Mouse (Mus musculus) hindbrain, embryonic 15.5 days (tissue): Measurements from ENCODE around the gene Trmt10a. TPM values are rescaled to one million over a fixed set of nuclear protein-coding genes. Genes with fewer than 3 reads are reported as not detected.
"Not testable (repeated sequence)": the region's sequence is repeated elsewhere in the genome, so short reads cannot be mapped to it uniquely, and the experiment has no call there.

Source experiments
- ATAC-seq: fragments of 200-750 bp; cut with Nextera tagmentation; 2 replicates; pipeline ENCODE4 v1.8.0; 2017; ENCODE audit warnings: low read depth, moderate number of reproducible peaks, moderate TSS enrichment; ENCODE audit not compliant: low FRiP score
- H3K27ac ChIP-seq: fragments of 300-500 bp; sonication (generic); replicated peaks from 2 replicates; pipeline ENCODE4 v1.5.1; 2015; ENCODE audit warnings: mild to moderate bottlenecking, inconsistent platforms
- H3K27me3 ChIP-seq: fragments of 300-500 bp; sonication (generic); 2 replicates; pipeline ENCODE4 v1.6.1; 2015; ENCODE audit warnings: control low read depth, inconsistent platforms
- H3K36me3 ChIP-seq: fragments of 300-500 bp; sonication (generic); 2 replicates; pipeline ENCODE4 v1.6.1; 2015; ENCODE audit warnings: control low read depth, inconsistent platforms
- H3K4me1 ChIP-seq: fragments of 300-500 bp; sonication (generic); replicated peaks from 2 replicates; pipeline ENCODE4 v1.6.1; 2015; ENCODE audit warnings: control low read depth, inconsistent platforms
- H3K4me2 ChIP-seq: fragments of 300-500 bp; sonication (generic); 2 replicates; pipeline ENCODE4 v1.6.1; 2015; ENCODE audit warnings: moderate library complexity, mild to moderate bottlenecking, inconsistent platforms
- H3K4me3 ChIP-seq: fragments of 300-500 bp; sonication (generic); 2 replicates; pipeline ENCODE4 v1.5.1; 2015; ENCODE audit warnings: mild to moderate bottlenecking, inconsistent platforms
- H3K9ac ChIP-seq: fragments of 300-500 bp; sonication (generic); 2 replicates; pipeline ENCODE4 v1.6.1; 2015; ENCODE audit warnings: inconsistent platforms
- H3K9me3 ChIP-seq: fragments of 300-500 bp; sonication (generic); 2 replicates; pipeline ENCODE4 v1.6.1; 2016; ENCODE audit warnings: control low read depth, inconsistent platforms
- WGBS: fragments of 180-500 bp; shearing (Covaris S2); methylation state at CpG from one replicate; pipeline ENCODE4 v1.1.7; 2015; 5-methylcytosine and 5-hydroxymethylcytosine counted together
- polyA plus RNA-seq: library from polyadenylated mRNA; unstranded; fragments of >200 nt; fragmentation: Nextera tagmentation; extraction: Ambion mirVana; gene quantifications from 2 replicates; pipeline ENCODE4 v1.2.1, GENCODE M21; 2015

The Trmt10a gene
- polyA plus RNA-seq, 1 experiment from 2014 or later = 6.9 TPM

DNA sequence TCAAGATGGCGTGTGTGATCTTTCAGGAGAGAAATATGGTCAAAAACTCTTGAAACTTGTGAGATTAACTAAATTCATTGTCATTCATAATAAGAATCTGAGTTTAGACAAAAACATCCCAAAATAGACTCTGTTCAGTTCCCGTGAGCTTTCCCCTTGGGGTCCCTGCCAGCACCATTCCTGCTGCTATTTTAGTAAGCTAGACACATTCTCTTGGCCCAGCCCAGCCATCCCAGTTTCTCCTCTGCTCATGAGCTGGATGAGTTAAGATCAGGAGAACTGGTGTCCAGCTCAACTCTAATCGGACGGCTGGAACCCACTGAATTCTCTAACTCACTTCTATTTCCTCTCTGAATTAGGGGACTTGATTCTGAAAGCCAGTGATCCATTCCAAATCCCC, 26.4 kb upstream of the Trmt10a start:
- Histone ChIP-seq H3K9ac (no peak overlapping the region), H3K27me3 (no peaks in the 10 kb centered on the region), H3K4me2 (no peak overlapping the region), H3K4me3 (no peak overlapping the region), H3K27ac (no peak overlapping the region), H3K36me3 (no peaks in the 10 kb centered on the region), H3K4me1 (no peaks in the 10 kb centered on the region), H3K9me3 (no peaks in the 10 kb centered on the region)
- ATAC-seq = no peak
- 88% methylated on average over 4 of the region's 4 CpGs for WGBS

DNA sequence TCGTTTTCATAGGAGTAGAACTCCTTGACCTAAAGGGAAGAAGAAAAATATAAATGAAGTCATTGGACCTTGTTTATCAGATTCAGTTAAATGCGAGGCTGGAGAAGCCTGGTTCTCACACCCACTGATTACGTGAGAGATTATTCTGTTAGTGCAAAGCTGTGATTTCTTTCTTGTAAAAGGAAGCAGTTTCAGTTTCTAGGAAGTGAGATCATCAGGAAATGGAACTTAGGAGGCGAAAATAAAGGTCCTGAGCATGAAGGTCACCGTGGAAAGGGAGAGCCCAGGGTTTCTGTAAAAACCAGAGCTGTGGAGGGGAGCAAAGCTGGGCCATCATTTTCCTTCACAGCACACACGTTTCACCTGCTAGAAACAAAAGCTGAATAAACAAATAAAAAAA, 24.9 kb upstream of the Trmt10a start:
- no peak for ATAC-seq
- no peaks in the 10 kb centered on the region for H3K4me1 ChIP-seq
- no peaks in the 10 kb centered on the region for H3K9me3 ChIP-seq
- no peak overlapping the region for H3K4me2 ChIP-seq
- no peaks in the 10 kb centered on the region for H3K27me3 ChIP-seq
- H3K27ac ChIP-seq = no peak overlapping the region
- 80% methylated on average over 6 of the region's 6 CpGs for WGBS
- no peaks in the 10 kb centered on the region for H3K36me3 ChIP-seq
- H3K9ac ChIP-seq = no peak overlapping the region
- H3K4me3 ChIP-seq = no peak overlapping the region

DNA sequence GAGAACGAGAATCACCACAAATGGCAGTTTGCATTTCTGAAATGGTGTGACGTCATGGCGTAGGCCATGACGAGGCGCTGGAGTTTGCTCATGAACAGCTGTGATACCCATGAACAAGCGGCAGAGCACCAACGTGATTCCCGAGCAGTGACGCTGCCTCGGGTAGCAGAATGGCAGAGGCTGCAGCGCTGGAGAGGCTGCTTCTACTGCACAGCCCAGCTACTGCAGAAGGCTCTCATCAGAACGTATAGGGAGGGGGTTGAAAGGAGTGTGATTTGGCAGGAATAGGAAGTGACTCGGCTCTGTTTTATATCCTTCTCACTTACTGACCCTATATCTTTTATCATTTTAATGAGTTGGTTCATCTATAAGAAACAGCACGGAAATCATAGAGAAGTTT, 24.4 kb upstream of the Trmt10a start:
- Histone ChIP-seq H3K27me3 (no peaks in the 10 kb centered on the region), H3K4me3 (no peak overlapping the region), H3K9me3 (no peaks in the 10 kb centered on the region), H3K36me3 (no peaks in the 10 kb centered on the region), H3K9ac (no peak overlapping the region), H3K27ac (no peak overlapping the region), H3K4me2 (no peak overlapping the region), H3K4me1 (no peaks in the 10 kb centered on the region)
- 75% methylated on average over 14 of the region's 14 CpGs for WGBS
- no peak for ATAC-seq

DNA sequence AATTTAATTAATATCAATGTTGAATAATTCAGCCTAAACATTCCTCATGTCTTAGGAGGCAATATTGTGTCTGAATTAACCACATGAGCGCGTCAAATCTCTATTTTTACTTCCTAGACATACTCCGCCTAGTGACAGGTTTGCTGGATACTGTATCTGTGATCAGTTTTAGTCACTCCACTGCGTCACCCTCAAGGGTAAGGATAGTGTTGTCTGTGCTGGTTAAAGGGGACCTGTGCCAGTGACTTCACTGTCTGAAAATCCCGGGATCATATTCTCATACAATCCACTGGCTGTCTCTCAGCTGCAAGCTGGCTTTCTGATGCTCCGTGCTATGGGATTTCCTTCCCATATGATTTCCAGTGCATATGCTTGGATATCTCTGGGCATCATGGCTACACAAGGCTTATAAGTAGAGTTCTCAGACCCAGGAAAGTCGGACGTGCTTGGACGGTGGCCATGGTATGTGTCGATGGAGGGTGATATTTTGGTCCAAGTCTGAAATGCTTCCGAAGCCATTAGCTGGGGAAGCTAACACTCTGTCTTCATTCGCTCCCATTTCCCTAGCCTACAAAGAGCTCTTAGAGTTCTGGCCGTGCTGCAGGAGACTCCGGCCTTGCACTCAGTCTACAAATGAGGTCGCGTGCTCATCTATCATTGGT, 23.7 kb upstream of the Trmt10a start:
- no peaks in the 10 kb centered on the region for H3K9me3 ChIP-seq
- no peak overlapping the region for H3K4me3 ChIP-seq
- no peak overlapping the region for H3K27ac ChIP-seq
- no peak for ATAC-seq
- no peaks in the 10 kb centered on the region for H3K27me3 ChIP-seq
- no peaks in the 10 kb centered on the region for H3K4me1 ChIP-seq
- no peak overlapping the region for H3K4me2 ChIP-seq
- H3K9ac ChIP-seq = no peak overlapping the region
- WGBS = 95% methylated on average over 16 of the region's 16 CpGs
- H3K36me3 ChIP-seq = no peaks in the 10 kb centered on the region

DNA sequence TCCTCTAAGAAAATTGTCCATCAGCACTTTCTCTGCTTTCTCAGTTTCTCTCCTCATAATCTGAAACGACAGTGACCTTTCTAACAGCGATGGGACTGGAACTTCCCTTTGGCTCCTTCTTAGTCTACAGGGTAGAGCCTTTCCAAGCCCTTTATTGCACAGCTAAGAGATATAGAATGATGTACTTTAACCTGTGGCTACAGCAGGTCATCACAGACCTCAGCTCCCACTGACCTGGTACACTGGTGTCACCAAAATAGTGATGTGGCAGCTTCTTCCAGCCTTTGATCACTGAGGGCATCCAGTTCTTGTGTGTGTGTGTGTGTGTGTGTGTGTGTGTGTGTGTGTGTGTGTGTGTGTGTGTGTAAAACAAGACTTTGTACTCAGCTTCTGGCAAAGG, 21.8 kb upstream of the Trmt10a start:
- H3K9ac ChIP-seq = no peak overlapping the region
- H3K9me3 ChIP-seq = no peaks in the 10 kb centered on the region
- no peak overlapping the region for H3K27ac ChIP-seq
- H3K4me2 ChIP-seq = no peak overlapping the region
- no peaks in the 10 kb centered on the region for H3K36me3 ChIP-seq
- no peaks in the 10 kb centered on the region for H3K27me3 ChIP-seq
- WGBS = 97% methylated on average over 2 of the region's 2 CpGs
- no peaks in the 10 kb centered on the region for H3K4me1 ChIP-seq
- no peak for ATAC-seq
- no peak overlapping the region for H3K4me3 ChIP-seq

DNA sequence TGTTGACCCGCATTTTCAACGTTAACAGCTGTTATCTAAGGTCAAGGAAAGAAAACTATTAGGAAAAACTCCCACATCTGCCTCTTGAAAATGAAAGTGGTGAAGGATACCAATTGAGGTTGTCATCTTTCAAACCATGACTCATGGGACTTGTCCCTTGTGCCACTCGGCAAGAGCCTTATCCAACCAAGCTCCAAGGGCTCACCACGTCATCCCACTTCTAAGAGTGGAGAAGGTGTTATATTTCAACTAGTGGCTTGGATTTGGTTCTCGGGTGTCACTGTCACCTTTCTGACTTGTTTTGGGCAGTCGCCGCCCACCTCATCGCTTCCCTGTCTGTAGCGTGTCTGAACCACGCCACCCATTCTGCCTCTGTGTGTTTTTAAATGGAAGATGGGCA, 19.4 kb upstream of the Trmt10a start:
- H3K9me3 ChIP-seq = no peaks in the 10 kb centered on the region
- no peaks in the 10 kb centered on the region for H3K27me3 ChIP-seq
- WGBS = 94% methylated on average over 10 of the region's 10 CpGs
- no peak overlapping the region for H3K4me3 ChIP-seq
- H3K4me1 ChIP-seq = no peaks in the 10 kb centered on the region
- H3K9ac ChIP-seq = no peak overlapping the region
- no peak for ATAC-seq
- H3K36me3 ChIP-seq = no peaks in the 10 kb centered on the region
- H3K27ac ChIP-seq = no peak overlapping the region
- no peak overlapping the region for H3K4me2 ChIP-seq

DNA sequence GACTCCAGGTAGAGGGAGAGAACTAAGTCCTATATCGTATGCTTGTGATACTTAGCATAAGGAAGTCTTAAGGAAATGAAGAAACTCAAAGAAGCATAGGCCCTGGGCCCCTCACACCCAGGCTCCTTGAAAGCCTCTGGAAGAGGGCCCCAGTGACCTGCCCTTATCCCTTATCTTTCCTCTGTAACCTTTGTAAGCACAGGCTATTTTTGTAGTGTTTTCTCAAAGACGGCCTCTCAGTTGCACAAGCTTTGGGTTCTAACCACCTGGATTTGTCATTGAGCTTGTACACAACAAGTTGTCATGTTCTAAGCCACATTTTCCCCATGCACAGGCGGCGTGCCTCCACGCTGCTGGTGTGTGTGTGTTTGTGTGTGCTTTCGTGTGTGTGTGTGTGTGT, 14.1 kb upstream of the Trmt10a start:
- no peaks in the 10 kb centered on the region for H3K9me3 ChIP-seq
- no peaks in the 10 kb centered on the region for H3K4me1 ChIP-seq
- H3K9ac ChIP-seq = no peak overlapping the region
- H3K27me3 ChIP-seq = no peaks in the 10 kb centered on the region
- no peak overlapping the region for H3K4me3 ChIP-seq
- 97% methylated on average over 6 of the region's 6 CpGs for WGBS
- no peak overlapping the region for H3K4me2 ChIP-seq
- ATAC-seq = no peak
- no peak overlapping the region for H3K27ac ChIP-seq
- no peaks in the 10 kb centered on the region for H3K36me3 ChIP-seq

DNA sequence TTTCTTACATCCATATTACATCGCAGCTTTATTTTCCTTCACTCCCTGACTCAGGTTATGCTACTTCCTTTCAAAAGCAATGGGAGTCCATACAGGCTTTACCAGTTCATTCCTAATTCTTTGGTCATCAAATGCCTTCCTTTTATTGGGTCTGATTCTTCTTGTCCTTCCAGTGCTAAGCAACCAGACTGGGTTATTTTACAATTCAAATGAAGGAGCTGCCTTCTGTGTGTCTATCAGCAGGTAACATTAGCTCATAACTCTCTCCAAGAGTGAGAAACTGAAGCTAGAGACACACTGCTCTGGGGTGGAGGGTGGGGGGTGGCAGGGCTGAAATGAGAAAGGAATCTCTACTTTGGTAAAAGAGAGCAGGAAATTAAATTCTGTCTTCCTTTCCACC, 12.6 kb upstream of the Trmt10a start:
- 40% methylated on average over 1 of the region's 1 CpGs for WGBS

DNA sequence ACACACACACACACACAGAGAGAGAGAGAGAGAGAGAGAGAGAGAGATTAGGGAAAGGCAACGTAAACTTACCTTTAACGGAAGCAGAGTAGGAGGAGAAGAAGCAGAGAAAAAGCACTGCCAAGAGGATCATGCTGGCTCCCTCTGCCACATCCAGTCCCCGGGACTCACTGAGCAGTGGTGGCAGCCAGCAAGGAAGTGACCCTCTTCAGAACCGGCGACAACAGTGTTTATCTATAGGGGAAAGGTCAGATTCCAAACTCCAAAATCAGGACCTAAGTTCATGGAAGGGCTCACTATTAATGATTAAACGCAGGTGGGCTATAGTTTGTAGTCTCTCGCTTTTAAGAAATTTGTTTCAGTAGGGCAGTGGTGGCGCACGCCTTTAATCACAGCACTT, 12.1 kb upstream of the Trmt10a start:
- H3K36me3 ChIP-seq = no peaks in the 10 kb centered on the region
- ATAC-seq = no peak
- H3K4me1 ChIP-seq = no peaks in the 10 kb centered on the region
- H3K4me2 ChIP-seq = no peak overlapping the region
- no peak overlapping the region for H3K9ac ChIP-seq
- no peaks in the 10 kb centered on the region for H3K27me3 ChIP-seq
- H3K27ac ChIP-seq = no peak overlapping the region
- 60% methylated on average over 9 of the region's 9 CpGs for WGBS
- H3K9me3 ChIP-seq = no peaks in the 10 kb centered on the region
- no peak overlapping the region for H3K4me3 ChIP-seq

More for the DNA sequence above, 12.6 kb upstream of the Trmt10a start:
- no peak overlapping the region for H3K9ac ChIP-seq
- H3K4me2 ChIP-seq = no peak overlapping the region
- no peaks in the 10 kb centered on the region for H3K9me3 ChIP-seq
- H3K4me3 ChIP-seq = no peak overlapping the region
- no peaks in the 10 kb centered on the region for H3K36me3 ChIP-seq
- ATAC-seq = no peak
- H3K27ac ChIP-seq = no peak overlapping the region
- no peaks in the 10 kb centered on the region for H3K27me3 ChIP-seq
- H3K4me1 ChIP-seq = no peaks in the 10 kb centered on the region

DNA sequence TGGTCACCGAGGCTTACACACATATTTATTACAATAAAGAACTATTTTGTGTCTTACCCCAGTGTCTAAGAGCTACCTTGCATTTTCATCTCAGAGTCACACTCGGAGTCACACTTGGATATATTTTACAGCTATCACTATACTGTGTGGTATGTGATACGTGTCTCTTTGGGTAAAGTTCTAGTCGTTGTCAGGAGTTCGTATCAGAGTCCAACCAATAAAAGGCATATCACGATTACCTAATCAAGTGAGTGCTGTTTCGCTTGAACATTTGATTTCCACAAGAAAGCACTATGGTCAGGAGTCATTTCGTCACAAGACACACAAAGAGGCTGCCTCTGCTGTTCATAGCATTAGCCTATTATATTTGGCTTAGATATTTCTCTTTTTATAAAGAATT, 9.8 kb upstream of the Trmt10a start:
- Histone ChIP-seq H3K4me3 (no peak overlapping the region), H3K9ac (no peak overlapping the region), H3K9me3 (no peaks in the 10 kb centered on the region), H3K4me1 (no peaks in the 10 kb centered on the region), H3K36me3 (no peaks in the 10 kb centered on the region), H3K4me2 (no peak overlapping the region), H3K27ac (no peak overlapping the region), H3K27me3 (no peaks in the 10 kb centered on the region)
- no peak for ATAC-seq
- WGBS = 87% methylated on average over 8 of the region's 8 CpGs

DNA sequence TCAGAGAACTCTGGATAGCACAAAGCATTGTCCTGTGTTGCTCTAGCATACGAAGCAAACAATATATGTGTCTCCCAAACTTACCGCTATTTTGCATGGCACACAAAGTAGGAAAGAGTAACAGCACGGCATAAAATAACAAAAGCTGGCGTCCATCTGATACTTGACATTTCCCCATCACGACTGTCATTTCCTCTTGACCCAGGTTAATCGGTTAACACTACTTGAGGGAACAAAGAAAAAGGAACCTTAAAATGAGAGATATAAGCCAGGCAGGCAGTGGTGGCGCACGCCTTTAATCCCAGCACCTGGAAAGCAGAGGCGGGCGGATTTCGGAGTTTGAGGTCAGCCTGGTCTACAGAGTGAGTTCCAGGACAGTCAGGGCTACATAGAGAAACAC, 9.3 kb upstream of the Trmt10a start:
- Histone ChIP-seq H3K9me3 (no peaks in the 10 kb centered on the region), H3K4me3 (no peak overlapping the region), H3K27me3 (no peaks in the 10 kb centered on the region), H3K4me1 (no peaks in the 10 kb centered on the region), H3K27ac (no peak overlapping the region), H3K9ac (no peak overlapping the region), H3K36me3 (no peaks in the 10 kb centered on the region), H3K4me2 (no peak overlapping the region)
- WGBS = 88% methylated on average over 11 of the region's 11 CpGs
- ATAC-seq = no peak

DNA sequence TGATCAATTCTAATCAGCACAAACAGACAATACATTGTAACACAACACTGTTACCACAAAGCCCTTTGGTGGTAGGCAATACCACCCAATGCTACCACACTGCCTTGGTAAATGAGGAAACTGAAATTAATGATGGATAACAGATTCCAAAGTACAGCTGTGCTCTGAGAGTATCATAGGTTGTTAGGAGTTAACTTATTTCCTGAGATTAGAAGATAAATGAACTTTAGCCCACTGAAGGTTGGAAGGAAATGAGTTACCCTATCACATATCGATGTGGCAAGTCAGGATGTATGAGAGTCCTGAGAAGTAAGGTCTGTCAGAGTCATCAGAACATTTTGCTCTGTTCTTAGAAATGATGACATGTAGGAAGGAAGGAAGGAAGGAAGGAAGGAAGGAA, 8.7 kb upstream of the Trmt10a start:
- Histone ChIP-seq H3K4me3 (no peak overlapping the region), H3K27ac (no peak overlapping the region), H3K36me3 (no peaks in the 10 kb centered on the region), H3K9ac (no peak overlapping the region), H3K4me1 (no peaks in the 10 kb centered on the region), H3K27me3 (no peaks in the 10 kb centered on the region), H3K9me3 (no peaks in the 10 kb centered on the region), H3K4me2 (no peak overlapping the region)
- no peak for ATAC-seq
- WGBS = 94% methylated on average over 1 of the region's 1 CpGs

DNA sequence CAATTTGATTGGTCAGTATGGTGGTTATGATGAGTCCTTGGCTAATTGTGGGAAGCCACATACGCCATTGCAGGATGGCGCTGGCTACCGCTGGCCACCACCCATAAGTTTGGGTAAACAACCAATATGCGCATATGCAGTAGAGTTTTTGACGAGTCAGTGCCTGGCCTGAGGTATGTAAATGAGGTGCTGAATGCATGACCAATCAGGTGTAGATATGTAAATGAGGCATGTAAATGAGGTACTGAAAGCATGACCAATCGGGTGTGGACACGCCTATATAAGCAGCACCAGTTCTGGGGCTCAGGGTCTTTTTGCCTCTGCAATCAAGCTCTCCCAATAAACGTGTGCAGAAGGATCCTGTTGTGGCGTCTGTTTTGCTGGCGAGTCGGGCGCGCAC, 5.1 kb upstream of the Trmt10a start:
- not testable (repeated sequence) for H3K27ac ChIP-seq, H3K9ac ChIP-seq, H3K9me3 ChIP-seq, H3K36me3 ChIP-seq, H3K27me3 ChIP-seq, H3K4me2 ChIP-seq, ATAC-seq, H3K4me3 ChIP-seq, H3K4me1 ChIP-seq
- 82% methylated on average over 13 of the region's 13 CpGs for WGBS
